Mouse (Mus musculus) kidney, adult 8-10 months (tissue): ENCODE measurements around the gene Zfp605.
A peak's percentile ranks its signal among the peaks of the same experiment; 100 is the strongest.
"Not testable (repeated sequence)": the region's sequence is repeated elsewhere in the genome, so short reads cannot be mapped to it uniquely, and the experiment has no call there.

Experiments used
- DNase-seq, 2 experiments: peaks; one replicate each; pipeline ENCODE4 v3.0.0; 2022

The Zfp605 gene

DNA sequence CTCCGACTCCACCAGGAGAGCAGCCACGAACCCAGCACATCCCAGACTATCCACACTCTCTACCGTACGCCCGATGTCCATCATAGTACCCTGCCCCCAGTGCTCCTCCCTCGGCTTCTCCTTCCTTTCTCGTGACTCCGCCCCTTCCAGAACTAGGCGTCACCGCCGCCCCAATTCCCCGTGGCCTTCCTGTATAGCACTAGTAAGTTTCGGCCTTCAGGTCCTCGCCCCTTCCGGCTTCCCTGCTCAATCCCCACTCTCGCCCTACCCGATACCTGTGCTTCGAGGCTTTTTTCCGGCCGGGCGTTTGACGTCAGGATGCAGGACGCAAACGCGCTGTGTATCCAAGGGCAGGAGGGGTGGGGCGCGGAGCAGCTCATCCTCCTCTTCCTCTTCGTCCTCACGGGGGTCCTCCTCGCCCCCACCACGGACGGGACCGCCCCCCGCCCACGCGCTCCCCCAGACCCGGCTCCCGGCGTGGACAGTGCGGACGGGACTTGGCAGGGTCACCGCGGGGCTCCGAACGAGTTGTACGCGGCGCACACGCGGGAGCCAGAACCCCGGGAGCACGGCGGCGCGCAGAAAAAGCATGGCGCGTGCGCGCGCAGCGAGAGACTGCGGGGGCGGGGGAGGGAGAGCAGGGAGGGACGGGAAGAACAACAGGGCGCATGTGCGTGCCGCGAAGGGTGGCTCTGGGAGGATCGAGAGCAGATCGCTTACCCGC lies 2.1 kb upstream of the Zfp605 start, which contains the start of gene Gtpbp6:
Gene Gtpbp6, minus strand, starts transcription at position 617 of the 724 bp plus-strand sequence.
- peak; percentile 94 to 97 for DNase-seq

GRCm38 (mm10) chr5:110108305-110108628 lies 1.6 kb upstream of the Zfp605 start:
- peak; percentile 96 to 98 for DNase-seq

GRCm38 (mm10) chr5:110122380-110122779 lies 12.5 kb downstream of the Zfp605 start:
- DNase-seq, result not testable (repeated sequence)

GRCm38 (mm10) chr5:110135293-110136086 lies 25.6 kb downstream of the Zfp605 start, which contains the start of gene Chfr:
Gene Chfr, plus strand, starts transcription at chr5:110135842.
- DNase-seq, result peak; percentile 99

DNA sequence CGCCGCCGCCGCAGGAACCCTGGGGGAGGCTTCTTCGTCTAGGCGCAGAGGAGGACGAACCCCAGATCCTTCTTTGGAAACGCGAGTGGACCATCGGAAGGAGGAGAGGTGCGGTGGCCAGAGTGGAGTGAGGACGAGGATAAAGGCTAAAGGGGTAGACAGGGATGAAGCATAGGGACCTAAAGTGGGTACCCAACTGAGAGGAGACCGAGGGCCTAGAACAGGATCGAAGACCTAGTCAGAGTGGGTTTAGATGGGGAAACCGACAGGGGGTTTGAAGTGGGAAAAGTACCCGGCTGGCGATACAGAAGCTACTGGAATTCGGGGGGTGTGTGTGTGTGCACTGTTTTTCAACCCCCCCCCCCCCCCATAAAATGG lies 26.2 kb downstream of the Zfp605 start:
- no peak for DNase-seq

DNA sequence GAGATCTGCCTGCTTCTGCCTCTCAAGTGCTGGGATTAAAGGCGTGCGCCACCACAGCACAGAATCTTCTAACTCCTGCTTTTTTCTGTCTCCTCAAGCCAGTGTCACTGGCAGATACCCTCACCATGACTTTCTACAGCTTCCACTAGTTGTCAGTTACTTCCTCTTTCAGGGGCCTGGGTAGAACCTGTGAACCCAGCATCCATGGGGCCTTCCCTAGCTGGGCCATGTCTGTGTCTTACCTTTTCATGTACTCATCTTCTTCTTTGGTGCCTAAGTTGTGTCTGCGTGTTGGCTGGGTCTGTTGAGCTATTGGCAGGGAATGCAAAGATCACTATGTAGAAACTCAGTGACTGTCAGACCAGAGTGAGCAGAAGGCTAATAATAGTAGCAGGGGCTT lies 27.9 kb downstream of the Zfp605 start:
- DNase-seq, result no peak

DNA sequence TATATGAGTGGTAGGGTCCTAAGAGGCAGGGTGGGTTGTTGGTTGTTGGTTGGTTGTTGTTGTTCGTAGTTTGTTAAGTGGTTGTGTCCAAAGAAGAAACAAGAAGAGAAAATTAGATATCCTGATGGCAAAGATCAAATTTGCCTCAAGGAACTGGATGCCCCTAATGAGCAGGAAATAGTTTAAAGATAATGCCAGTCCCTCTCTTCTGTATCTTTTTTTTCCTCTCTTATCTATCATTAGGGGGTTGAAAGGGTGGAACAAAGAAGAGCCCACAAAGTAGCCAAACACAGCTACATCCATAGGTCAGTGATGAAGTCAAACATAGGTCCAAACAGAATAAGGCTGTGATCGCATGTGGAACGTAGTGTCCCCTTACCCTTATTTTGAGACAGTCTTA lies 29.4 kb downstream of the Zfp605 start:
- no peak for DNase-seq

GRCm38 (mm10) chr5:110140424-110140823 lies 30.5 kb downstream of the Zfp605 start:
- DNase-seq, result no peak

GRCm38 (mm10) chr5:110142309-110142708 lies 32.4 kb downstream of the Zfp605 start:
- peak in 1 of 2 experiments; percentile 6 for DNase-seq

DNA sequence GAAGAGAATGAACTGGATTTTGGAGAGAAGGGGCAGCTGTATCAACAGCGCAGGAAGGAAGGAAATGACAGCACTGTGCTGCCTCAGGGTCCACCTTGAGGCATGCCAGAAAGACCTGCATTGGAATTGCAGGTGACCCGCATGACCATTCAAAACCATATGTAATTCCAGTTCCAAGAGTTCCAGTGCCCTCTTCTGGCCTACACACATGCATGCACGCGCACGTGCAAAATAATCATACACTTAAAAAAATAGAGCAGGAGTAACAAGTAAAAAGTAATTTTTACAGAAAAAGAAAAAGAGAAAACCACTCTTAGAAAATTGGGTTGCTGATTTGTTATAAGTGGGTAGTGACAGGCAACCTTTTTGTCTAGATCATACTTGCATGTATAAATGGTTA lies 33.1 kb downstream of the Zfp605 start:
- DNase-seq, result no peak

- no peak for DNase-seq
Measured at GRCm38 (mm10) chr5:110169374-110169773, 59.5 kb downstream of the Zfp605 start.

- DNase-seq, result peak; percentile 95
Measured at GRCm38 (mm10) chr5:110176362-110177020, 66.6 kb downstream of the Zfp605 start, which contains the start of gene Golga3. Gene Golga3, plus strand, starts transcription at chr5:110176701.

DNA sequence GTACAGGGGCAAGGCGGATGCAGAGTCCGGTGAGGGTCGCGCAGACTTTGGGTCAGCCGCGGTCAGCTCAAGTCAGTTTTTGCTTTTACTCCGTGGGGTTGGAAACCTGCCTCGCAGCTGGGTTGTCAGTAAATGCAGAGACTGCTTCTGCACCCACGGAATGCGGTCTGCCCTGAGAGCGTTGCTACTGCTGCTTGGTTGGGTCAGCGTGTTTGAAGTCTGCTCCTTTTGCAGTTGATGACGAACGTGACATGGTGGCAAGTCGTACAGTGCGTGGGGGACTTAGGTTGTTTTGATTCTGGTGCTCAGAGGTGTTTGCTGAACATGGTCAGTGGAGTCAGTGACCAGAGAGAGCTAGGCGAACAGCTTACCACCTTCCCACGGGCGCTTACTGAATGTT lies 67.1 kb downstream of the Zfp605 start:
- no peak for DNase-seq

GRCm38 (mm10) chr5:110178628-110179027 lies 68.7 kb downstream of the Zfp605 start:
- no peak for DNase-seq
